Mouse (Mus musculus): Measurements from ENCODE around the gene Nyap1. TPM values are rescaled to one million over a fixed set of nuclear protein-coding genes. Genes with fewer than 3 reads are reported as not detected.

Gene Nyap1
- total RNA-seq, 2 experiments from 2014 or later: 116 to 119 TPM

Other genes with a start within 250 kb of the Nyap1 start
- gene Pop7, start 239.1 kb downstream of the Nyap1 start, total RNA-seq (2021): 10 to 100 TPM; 36.5 to 36.8 TPM
- 10 to 100 TPM; 43.0 TPM for gene Gigyf1, start 223.1 kb downstream of the Nyap1 start, total RNA-seq (2021)
- gene Epo, start 208.4 kb downstream of the Nyap1 start, total RNA-seq (2021): not detected
- 1,000 to 10,000 TPM in 1 of 2 experiments, 100 to 1,000 TPM in 1; 996 to 1,005 TPM for gene Gnb2, start 208.1 kb downstream of the Nyap1 start, total RNA-seq (2021)
- 100 to 1,000 TPM; 151 to 152 TPM for gene Actl6b, start 188.1 kb downstream of the Nyap1 start, total RNA-seq (2021)
- gene Tfr2, start 171.8 kb downstream of the Nyap1 start, total RNA-seq (2021): 10 to 100 TPM; 23.7 to 26.7 TPM
- gene Mospd3, start 140.5 kb downstream of the Nyap1 start, total RNA-seq (2021): 10 to 100 TPM; 38.8 to 43.1 TPM
- gene Pcolce, start 127.8 kb downstream of the Nyap1 start, total RNA-seq (2021): 10 to 100 TPM; 11.4 to 12.3 TPM
- gene Fbxo24, start 112.6 kb downstream of the Nyap1 start, total RNA-seq (2021): under 1 TPM; 0.19 to 0.26 TPM
- gene Lrch4, start 112.5 kb downstream of the Nyap1 start, total RNA-seq (2021): 10 to 100 TPM; 15.1 to 15.6 TPM
- 1 to 10 TPM; 4.4 to 5.6 TPM for gene Gm20605, start 112.4 kb downstream of the Nyap1 start, total RNA-seq (2021)
- gene Sap25, start 100.3 kb downstream of the Nyap1 start, total RNA-seq (2021): 1 to 10 TPM; 2.7 to 4.5 TPM
- under 1 TPM in 1 of 2 experiments, not detected in 1; 0.36 TPM for gene Irs3, start 95.9 kb downstream of the Nyap1 start, total RNA-seq (2021)
- gene Agfg2, start 56.9 kb downstream of the Nyap1 start, total RNA-seq (2021): 10 to 100 TPM; 33.3 to 36.5 TPM
- 100 to 1,000 TPM; 112 to 120 TPM for gene Tsc22d4, start 4.1 kb upstream of the Nyap1 start, total RNA-seq (2021)
- gene Ppp1r35, start 37.2 kb upstream of the Nyap1 start, total RNA-seq (2021): 10 to 100 TPM; 28.0 to 28.7 TPM
- gene Mepce, start 46.0 kb upstream of the Nyap1 start, total RNA-seq (2021): 10 to 100 TPM; 30.1 to 35.3 TPM
- gene Zcwpw1, start 46.2 kb upstream of the Nyap1 start, total RNA-seq (2021): 1 to 10 TPM; 5.7 to 6.0 TPM
- gene Pilra, start 94.7 kb upstream of the Nyap1 start, total RNA-seq (2021): 1 to 10 TPM in 1 of 2 experiments, under 1 TPM in 1; 0.71 to 1.2 TPM
- gene Pilrb1, start 116.5 kb upstream of the Nyap1 start, total RNA-seq (2021): not detected
- not detected for gene Pilrb2, start 130.2 kb upstream of the Nyap1 start, total RNA-seq (2021)
- not detected for gene Cyp3a13, start 180.0 kb upstream of the Nyap1 start, total RNA-seq (2021)
- gene Gjc3, start 221.5 kb upstream of the Nyap1 start, total RNA-seq (2021): 1 to 10 TPM; 4.5 to 6.5 TPM
- not detected for gene Azgp1, start 239.9 kb upstream of the Nyap1 start, total RNA-seq (2021)

Data from left cerebral cortex, postnatal 10 days (tissue).